Mouse (Mus musculus): ENCODE measurements at regions not wholly inside any gene's neighbourhood (a gene's known extent, or its start where the extent isn't known, plus 50 kb on each side); places are given as distances from the start of the nearest gene placed in this dataset.

DNA sequence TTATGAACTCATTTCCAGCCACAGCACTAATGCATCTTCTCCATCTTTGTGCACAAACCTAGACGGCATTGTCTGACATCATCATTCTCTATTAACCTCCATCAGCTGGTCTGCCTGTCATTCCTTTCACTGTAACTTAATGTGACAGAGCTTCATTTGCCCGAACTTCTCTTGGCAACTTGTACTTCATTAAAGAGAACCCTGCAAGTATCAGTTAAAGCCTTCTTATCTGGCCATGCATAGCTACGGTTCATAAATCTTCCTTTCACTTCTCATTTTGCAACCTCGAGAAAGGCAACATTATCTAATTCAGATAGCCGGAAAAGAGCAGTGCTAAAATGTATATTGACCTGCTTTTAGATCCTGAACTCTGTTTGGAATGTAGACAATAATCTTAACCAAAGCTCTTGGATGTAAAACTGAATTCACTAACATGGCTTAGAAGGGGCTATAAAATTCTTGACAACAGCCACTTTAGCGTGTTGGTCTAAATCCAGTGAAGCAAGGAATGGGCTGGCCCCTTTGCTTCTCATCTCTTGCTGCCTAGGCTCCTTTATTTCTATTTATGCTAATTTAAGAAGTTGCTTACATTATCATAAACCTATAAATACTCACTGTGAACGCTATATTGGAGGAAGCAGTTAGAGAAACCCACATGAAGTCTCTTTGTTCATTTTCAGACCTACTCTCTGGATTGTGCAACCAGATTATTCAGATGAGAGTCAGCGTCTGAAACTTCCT, 198.5 kb downstream of the Pdha2 start (continued):
- TF ChIP-seq JUND (IDR thresholded peaks at IDR 0.05; ENCODE audit: low read depth, low read length), result no peak
- 0 out of 2 replicates have a peak, but pooled peaks have one; percentile 12 for TF ChIP-seq TBP (IDR thresholded peaks at IDR 0.05; ENCODE audit: low read depth, low read length)
- no peak for TF ChIP-seq MEF2A (IDR thresholded peaks at IDR 0.05; ENCODE audit: extremely low read depth, insufficient replicate concordance, low read depth, low read length, poor library complexity, severe bottlenecking)
- TF ChIP-seq MAFK (IDR thresholded peaks at IDR 0.05; ENCODE audit: borderline replicate concordance, low read depth, low read length), result no peak
- no peak for TF ChIP-seq TAL1 (IDR thresholded peaks at IDR 0.05; ENCODE audit: low read length)
- TF ChIP-seq ZKSCAN1 (IDR thresholded peaks at IDR 0.05; ENCODE audit: low read depth, low read length), result no peak; the same call in 1 of the 2 replicates
- no peak for TF ChIP-seq ZMIZ1 (IDR thresholded peaks at IDR 0.05; ENCODE audit: low read depth, low read length)

DNA sequence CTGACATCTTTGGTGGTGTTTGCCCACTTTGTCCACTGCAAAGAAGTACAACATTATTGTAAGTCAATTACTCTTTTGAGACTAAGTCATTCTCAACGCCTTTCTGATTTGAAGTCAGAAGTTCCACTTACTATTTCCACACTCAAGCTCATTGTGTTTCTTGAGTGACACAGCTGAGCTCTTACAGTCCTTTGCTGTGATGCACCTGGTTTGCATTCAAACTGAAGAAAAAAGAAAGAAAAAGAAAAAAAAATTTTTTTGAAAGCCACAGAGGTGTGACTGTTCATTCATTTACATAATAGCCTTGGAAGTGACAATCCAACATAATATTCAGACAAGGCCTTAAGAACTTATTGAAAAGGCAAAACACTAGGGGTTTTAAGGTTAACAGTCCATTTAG, 199.2 kb downstream of the Pdha2 start:
- Histone ChIP-seq H3K36me3 (ENCODE audit: control insufficient read depth in 1 of 2, insufficient read depth in 2 of 2, low read length in 2 of 2) (peaks cover 0 to 11% of the 10 kb centered on the region in 2 experiments; a peak in 2 of 4 replicates), H3K9ac (ENCODE audit: control insufficient read depth, low read depth, low read length, poor library complexity, severe bottlenecking) (peak overlapping the region; percentile 33; the same call in 1 of the 2 replicates), H3K4me3 (ENCODE audit: control insufficient read depth in 1 of 2, insufficient read depth in 1 of 2, low read depth in 2 of 2, low read length in 2 of 2) (peak overlapping the region; percentile 40 to 42; a peak in 3 of 4 replicates), H3K79me2 (ENCODE audit: control insufficient read depth, insufficient read depth, low read length, poor library complexity) (no peaks in the 10 kb centered on the region), H3K27me3 (ENCODE audit: control insufficient read depth in 1 of 2, insufficient read depth in 2 of 2, low read length in 2 of 2) (no peaks in the 10 kb centered on the region), H3K9me3 (replicated peaks; ENCODE audit: insufficient read depth, low read length) (no peaks in the 10 kb centered on the region), H3K4me1 (ENCODE audit: control insufficient read depth in 1 of 2, insufficient read depth in 2 of 2, low read length in 2 of 2) (peaks cover 0 to 2% of the 10 kb centered on the region in 2 experiments; a peak in 2 of 4 replicates), H3K27ac (ENCODE audit: control insufficient read depth, low read depth, low read length) (peak overlapping the region; percentile 8)
- no peak for DNase-seq (ENCODE audit: low read depth, low spot score)
- no peak for TF ChIP-seq POLR2AphosphoS5 (IDR thresholded peaks at IDR 0.05; ENCODE audit: borderline replicate concordance, low read depth, low read length)
- no peak for TF ChIP-seq TAL1 (IDR thresholded peaks at IDR 0.05; ENCODE audit: low read length)
- TF ChIP-seq HCFC1 (IDR thresholded peaks at IDR 0.05; ENCODE audit: low read depth, low read length), result no peak
- TF ChIP-seq MAX (IDR thresholded peaks at IDR 0.05; ENCODE audit: low read length), result no peak
- no peak for TF ChIP-seq CHD1 (IDR thresholded peaks at IDR 0.05; ENCODE audit: low read depth, low read length)
- TF ChIP-seq POLR2AphosphoS2 (IDR thresholded peaks at IDR 0.05; ENCODE audit: low read length), result no peak
- TF ChIP-seq GATA1 (IDR thresholded peaks at IDR 0.05; ENCODE audit: low read depth, low read length), result no peak
- no peak for TF ChIP-seq EP300 (IDR thresholded peaks at IDR 0.05; ENCODE audit: low read depth in 1 of 2, low read length in 2 of 2)
- no peak for TF ChIP-seq SIN3A (IDR thresholded peaks at IDR 0.05; ENCODE audit: low read length)
- TF ChIP-seq ZNF384 (IDR thresholded peaks at IDR 0.05; ENCODE audit: low read depth, low read length), result no peak
- TF ChIP-seq POLR2A (IDR thresholded peaks at IDR 0.05; ENCODE audit: control insufficient read depth in 1 of 2, insufficient read depth in 1 of 2, low read depth in 1 of 2, low read length in 2 of 2, poor library complexity in 1 of 2), result no peak
- TF ChIP-seq BHLHE40 (IDR thresholded peaks at IDR 0.05; ENCODE audit: borderline replicate concordance, low read depth, low read length), result no peak
- no peak for TF ChIP-seq CHD2 (IDR thresholded peaks at IDR 0.05; ENCODE audit: low read length)
- no peak for TF ChIP-seq MAZ (IDR thresholded peaks at IDR 0.05; ENCODE audit: low read depth, low read length)
- TF ChIP-seq UBTF (IDR thresholded peaks at IDR 0.05; ENCODE audit: borderline replicate concordance, insufficient read depth, low read depth, low read length), result no peak
- TF ChIP-seq RAD21 (IDR thresholded peaks at IDR 0.05; ENCODE audit: low read depth, low read length), result no peak
- TF ChIP-seq KAT2A (conservative IDR thresholded peaks at IDR 0.05; ENCODE audit: low read depth, low read length), result no peak
- TF ChIP-seq ELF1 (IDR thresholded peaks at IDR 0.05; ENCODE audit: low read depth, low read length), result no peak

Data from MEL (cell line).